Mouse (Mus musculus): ENCODE data around the gene Pcbp1. TPM values are rescaled to one million over a fixed set of nuclear protein-coding genes. Genes with fewer than 3 reads are reported as not detected.
"Not testable (repeated sequence)": the region's sequence is repeated elsewhere in the genome, so short reads cannot be mapped to it uniquely, and the experiment has no call there.

Gene Pcbp1
- 312 and 348 TPM in 2 replicates for polyA plus RNA-seq (2014; fragmentation: Nextera tagmentation; extraction: Ambion mirVana)

DNA sequence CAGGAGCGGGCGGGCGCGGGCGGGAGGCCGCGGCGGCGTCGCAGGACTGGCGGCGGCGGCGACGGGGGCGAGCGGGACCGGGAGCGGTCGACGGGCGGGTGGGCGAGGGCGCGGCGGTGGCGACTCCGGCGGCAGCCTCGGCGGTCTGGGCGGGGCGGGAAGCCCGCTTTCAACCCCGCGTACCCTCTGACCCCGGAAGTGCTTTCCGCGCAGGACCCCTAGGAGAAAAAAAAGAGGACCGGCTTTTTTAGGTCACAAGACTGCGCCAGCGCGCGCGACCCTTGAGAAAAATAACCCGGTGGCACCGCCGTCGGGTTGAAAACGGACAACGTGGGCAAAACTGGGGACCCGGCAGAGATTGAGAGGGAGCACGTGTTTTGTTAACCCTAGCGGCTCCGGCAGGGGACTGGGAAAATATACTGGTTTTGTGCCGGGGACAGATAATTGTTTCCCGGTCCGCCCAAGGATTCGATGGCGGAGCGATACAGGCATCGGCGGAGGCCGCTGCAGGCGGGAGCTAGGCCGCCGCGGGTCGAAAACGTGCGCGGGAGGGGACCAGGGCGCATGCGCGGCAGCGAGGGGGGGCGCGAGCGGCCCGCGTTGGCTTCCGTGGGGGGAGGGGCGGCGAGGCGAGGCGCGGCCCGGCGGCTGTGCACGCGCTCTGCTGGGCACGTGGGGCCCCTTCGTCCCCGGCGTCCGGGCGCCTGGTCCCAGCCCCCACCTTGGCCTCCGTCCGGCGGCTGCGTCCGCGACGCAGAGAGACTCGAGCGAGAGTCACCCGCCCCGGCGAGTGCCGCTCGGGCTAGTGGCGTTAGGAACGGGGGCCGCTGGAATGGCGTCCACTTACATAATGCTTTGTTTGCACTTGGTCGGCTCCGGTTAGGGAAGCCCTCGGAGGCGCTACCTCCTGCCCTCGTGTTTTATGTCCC, at the start of gene Pcbp1:
Pcbp1 (minus strand) TSS at position 290 of the 929 bp plus-strand sequence.
- WGBS (ENCODE audit: insufficient replicate concordance): 0% methylated on average over 96 of the region's 120 CpGs

DNA sequence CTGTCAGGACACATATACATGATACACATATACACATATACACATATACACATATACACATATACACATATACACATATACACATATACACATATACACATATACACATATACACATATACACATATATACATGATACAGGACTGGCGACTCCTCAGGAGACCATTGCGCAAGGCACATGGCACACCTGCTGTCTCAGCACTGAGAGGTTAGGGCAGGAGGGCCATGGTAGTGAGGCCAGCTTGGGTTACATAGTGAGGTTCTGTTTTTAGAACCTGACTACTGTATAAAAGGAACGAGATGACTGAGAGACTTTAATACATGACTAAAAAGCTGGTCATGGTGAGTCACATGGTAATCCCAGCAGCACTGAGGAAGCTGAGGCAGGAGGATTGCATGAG, 48.4 kb upstream of the Pcbp1 start:
- no peak for ATAC-seq (replicated peaks; ENCODE audit: insufficient number of reproducible peaks, low FRiP score, low TSS enrichment)
- Histone ChIP-seq H3K4me2 (no peak overlapping the region), H3K9me3 (replicated peaks; ENCODE audit: control insufficient read depth, low read length) (no peaks in the 10 kb centered on the region), H3K36me3 (ENCODE audit: control insufficient read depth, insufficient read depth, low read length) (no peaks in the 10 kb centered on the region), H3K27ac (ENCODE audit: low read depth, low read length) (no peak overlapping the region), H3K4me1 (ENCODE audit: control insufficient read depth, insufficient read depth, low read length) (peaks cover 12% of the 10 kb centered on the region; the same call in 1 of the 2 replicates), H3K9ac (ENCODE audit: low read depth, low read length) (no peak overlapping the region), H3K4me3 (ENCODE audit: low read depth, low read length) (no peak overlapping the region), H3K27me3 (ENCODE audit: control insufficient read depth, insufficient read depth, low read length) (no peaks in the 10 kb centered on the region)
- 88% methylated on average over 3 of the region's 3 CpGs for WGBS (ENCODE audit: insufficient replicate concordance)

More for the DNA sequence above, at the start of gene Pcbp1:
- Histone ChIP-seq H3K9me3 (replicated peaks; ENCODE audit: control insufficient read depth, low read length) (no peaks in the 10 kb centered on the region), H3K27ac (ENCODE audit: low read depth, low read length) (peak within 1 kb of the TSS; percentile 100), H3K36me3 (ENCODE audit: control insufficient read depth, insufficient read depth, low read length) (peaks cover 2% of the 10 kb centered on the region; the same call in 1 of the 2 replicates), H3K27me3 (ENCODE audit: control insufficient read depth, insufficient read depth, low read length) (no peaks in the 10 kb centered on the region), H3K4me1 (ENCODE audit: control insufficient read depth, insufficient read depth, low read length) (peaks cover 17% of the 10 kb centered on the region), H3K4me3 (ENCODE audit: low read depth, low read length) (peak within 1 kb of the TSS; percentile 99), H3K9ac (ENCODE audit: low read depth, low read length) (peak within 1 kb of the TSS; percentile 100), H3K4me2 (peak within 1 kb of the TSS; percentile 87)
- peak; percentile 81 for ATAC-seq (replicated peaks; ENCODE audit: insufficient number of reproducible peaks, low FRiP score, low TSS enrichment)

DNA sequence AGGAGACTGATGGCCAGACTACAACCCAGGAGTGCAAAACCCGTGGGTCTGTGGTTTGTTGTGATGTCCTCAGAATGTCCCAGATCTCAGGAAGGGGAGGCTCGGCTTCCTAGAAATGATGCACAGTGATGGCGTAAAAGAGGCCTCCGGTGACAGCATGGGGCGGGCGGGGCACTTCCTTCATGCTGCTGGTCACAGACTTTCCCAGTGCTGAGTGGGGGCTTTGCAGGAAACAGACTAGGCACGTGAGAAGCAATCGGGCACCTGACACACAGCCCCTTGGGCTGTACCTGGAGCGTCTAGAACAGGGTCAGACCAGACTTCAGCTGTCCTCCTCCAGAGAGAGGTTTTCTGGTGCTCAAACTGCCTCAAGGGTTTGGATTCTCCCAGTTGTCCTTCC, 44.7 kb upstream of the Pcbp1 start:
- H3K4me2 ChIP-seq: no peak overlapping the region
- WGBS (ENCODE audit: insufficient replicate concordance): 43% methylated on average over 9 of the region's 9 CpGs
- 0 out of 2 replicates have a peak overlapping the region, but pooled peaks have one; percentile 54 for H3K27ac ChIP-seq (ENCODE audit: low read depth, low read length)
- H3K27me3 ChIP-seq (ENCODE audit: control insufficient read depth, insufficient read depth, low read length): no peaks in the 10 kb centered on the region
- no peaks in the 10 kb centered on the region for H3K9me3 ChIP-seq (replicated peaks; ENCODE audit: control insufficient read depth, low read length)
- ATAC-seq (replicated peaks; ENCODE audit: insufficient number of reproducible peaks, low FRiP score, low TSS enrichment): no peak; the same call in 1 of the 2 replicates
- H3K36me3 ChIP-seq (ENCODE audit: control insufficient read depth, insufficient read depth, low read length): no peaks in the 10 kb centered on the region
- peaks cover 17% of the 10 kb centered on the region; the same call in 1 of the 2 replicates for H3K4me1 ChIP-seq (ENCODE audit: control insufficient read depth, insufficient read depth, low read length)
- H3K9ac ChIP-seq (ENCODE audit: low read depth, low read length): no peak overlapping the region
- H3K4me3 ChIP-seq (ENCODE audit: low read depth, low read length): no peak overlapping the region

DNA sequence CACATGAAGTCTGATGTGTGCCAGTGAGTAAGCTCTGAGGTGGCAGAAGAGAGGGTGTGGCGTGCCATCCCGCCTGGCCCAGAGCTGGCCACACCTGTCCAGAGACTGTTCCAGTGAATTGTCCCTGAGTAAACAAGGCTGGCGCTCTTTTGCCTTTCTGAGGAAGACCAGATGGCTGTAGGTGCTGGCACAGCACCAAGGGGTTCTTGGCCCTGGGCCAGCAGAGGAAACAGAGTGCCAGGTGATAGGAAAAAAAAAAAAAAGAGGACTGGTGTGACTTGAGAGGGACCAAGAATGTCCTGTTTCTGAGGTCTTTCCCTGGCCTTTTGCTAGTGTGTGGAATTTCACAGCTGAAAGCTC, 43.3 kb upstream of the Pcbp1 start:
- H3K27me3 ChIP-seq (ENCODE audit: control insufficient read depth, insufficient read depth, low read length): no peaks in the 10 kb centered on the region
- H3K9me3 ChIP-seq (replicated peaks; ENCODE audit: control insufficient read depth, low read length): no peaks in the 10 kb centered on the region
- no peak overlapping the region for H3K27ac ChIP-seq (ENCODE audit: low read depth, low read length)
- no peak overlapping the region for H3K9ac ChIP-seq (ENCODE audit: low read depth, low read length)
- WGBS (ENCODE audit: insufficient replicate concordance): 50% methylated on average over 3 of the region's 3 CpGs
- peak; percentile 52 for ATAC-seq (replicated peaks; ENCODE audit: insufficient number of reproducible peaks, low FRiP score, low TSS enrichment)
- H3K4me1 ChIP-seq (ENCODE audit: control insufficient read depth, insufficient read depth, low read length): peaks cover 17% of the 10 kb centered on the region; the same call in 1 of the 2 replicates
- H3K4me2 ChIP-seq: no peak overlapping the region
- peaks cover 4% of the 10 kb centered on the region; the same call in 1 of the 2 replicates for H3K36me3 ChIP-seq (ENCODE audit: control insufficient read depth, insufficient read depth, low read length)
- H3K4me3 ChIP-seq (ENCODE audit: low read depth, low read length): no peak overlapping the region

DNA sequence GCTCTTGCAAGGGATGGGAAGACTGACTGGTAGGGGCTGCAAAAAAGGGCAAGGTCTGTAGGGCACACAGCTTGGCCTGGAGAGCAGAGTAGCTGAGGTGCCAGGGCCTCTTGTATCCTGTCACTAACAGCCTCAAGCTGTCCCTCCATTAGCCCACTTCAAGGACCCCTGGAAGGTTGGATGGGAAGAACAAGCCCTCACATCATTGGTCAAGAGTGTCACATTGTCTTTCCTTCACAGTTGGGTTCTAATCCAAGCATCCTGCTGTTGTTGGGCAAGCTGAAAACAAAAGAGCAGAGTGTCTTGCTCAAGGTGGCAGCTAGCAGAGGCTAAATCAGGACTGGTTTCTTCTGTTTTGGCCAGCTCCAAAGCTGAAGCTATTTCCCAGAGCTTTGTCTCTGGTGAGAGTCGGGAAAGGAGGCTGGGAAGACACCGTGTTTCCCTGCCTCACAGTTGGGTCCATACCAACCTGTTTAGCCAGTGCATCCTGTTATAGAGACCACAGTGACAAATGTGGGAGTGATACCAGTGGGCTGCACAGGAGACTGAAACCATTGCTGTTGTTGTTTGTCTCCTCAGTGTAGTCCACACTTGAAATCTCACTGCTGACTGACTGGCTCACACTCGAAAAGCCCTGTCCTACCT, 42.8 kb upstream of the Pcbp1 start:
- Histone ChIP-seq H3K4me2 (no peak overlapping the region), H3K4me3 (ENCODE audit: low read depth, low read length) (no peak overlapping the region), H3K9ac (ENCODE audit: low read depth, low read length) (no peak overlapping the region), H3K27me3 (ENCODE audit: control insufficient read depth, insufficient read depth, low read length) (no peaks in the 10 kb centered on the region), H3K9me3 (replicated peaks; ENCODE audit: control insufficient read depth, low read length) (no peaks in the 10 kb centered on the region), H3K4me1 (ENCODE audit: control insufficient read depth, insufficient read depth, low read length) (peaks cover 17% of the 10 kb centered on the region; the same call in 1 of the 2 replicates), H3K36me3 (ENCODE audit: control insufficient read depth, insufficient read depth, low read length) (peaks cover 4% of the 10 kb centered on the region; the same call in 1 of the 2 replicates), H3K27ac (ENCODE audit: low read depth, low read length) (no peak overlapping the region)
- no peak for ATAC-seq (replicated peaks; ENCODE audit: insufficient number of reproducible peaks, low FRiP score, low TSS enrichment)
- WGBS (ENCODE audit: insufficient replicate concordance): 47% methylated on average over 3 of the region's 3 CpGs

DNA sequence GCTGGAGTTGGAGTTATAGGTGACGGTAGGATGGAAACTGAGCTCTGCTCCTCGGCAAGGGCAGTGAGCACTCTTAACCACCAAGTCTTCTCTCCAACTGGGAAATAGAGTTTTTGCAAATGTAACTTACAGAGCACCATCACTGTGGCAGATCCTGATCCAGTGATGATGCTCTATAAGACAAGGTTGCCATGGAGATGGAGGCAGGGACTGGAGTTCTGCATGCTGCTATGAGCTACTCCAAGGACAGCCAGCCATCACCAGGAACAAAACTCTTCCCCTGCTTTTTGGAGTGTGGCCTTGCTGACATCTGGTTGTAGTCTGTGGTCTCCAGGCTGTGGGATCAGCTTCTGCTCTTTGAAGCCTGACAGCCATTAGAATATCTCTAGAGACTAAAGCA, 39.7 kb upstream of the Pcbp1 start:
- H3K9me3 ChIP-seq (replicated peaks; ENCODE audit: control insufficient read depth, low read length): no peaks in the 10 kb centered on the region
- peaks cover 4% of the 10 kb centered on the region; the same call in 1 of the 2 replicates for H3K36me3 ChIP-seq (ENCODE audit: control insufficient read depth, insufficient read depth, low read length)
- no peak overlapping the region for H3K4me2 ChIP-seq
- H3K9ac ChIP-seq (ENCODE audit: low read depth, low read length): no peak overlapping the region
- peaks cover 7% of the 10 kb centered on the region; the same call in 1 of the 2 replicates for H3K4me1 ChIP-seq (ENCODE audit: control insufficient read depth, insufficient read depth, low read length)
- 83% methylated on average over 2 of the region's 2 CpGs for WGBS (ENCODE audit: insufficient replicate concordance)
- H3K4me3 ChIP-seq (ENCODE audit: low read depth, low read length): no peak overlapping the region
- no peak for ATAC-seq (replicated peaks; ENCODE audit: insufficient number of reproducible peaks, low FRiP score, low TSS enrichment)
- H3K27ac ChIP-seq (ENCODE audit: low read depth, low read length): no peak overlapping the region
- H3K27me3 ChIP-seq (ENCODE audit: control insufficient read depth, insufficient read depth, low read length): no peaks in the 10 kb centered on the region

DNA sequence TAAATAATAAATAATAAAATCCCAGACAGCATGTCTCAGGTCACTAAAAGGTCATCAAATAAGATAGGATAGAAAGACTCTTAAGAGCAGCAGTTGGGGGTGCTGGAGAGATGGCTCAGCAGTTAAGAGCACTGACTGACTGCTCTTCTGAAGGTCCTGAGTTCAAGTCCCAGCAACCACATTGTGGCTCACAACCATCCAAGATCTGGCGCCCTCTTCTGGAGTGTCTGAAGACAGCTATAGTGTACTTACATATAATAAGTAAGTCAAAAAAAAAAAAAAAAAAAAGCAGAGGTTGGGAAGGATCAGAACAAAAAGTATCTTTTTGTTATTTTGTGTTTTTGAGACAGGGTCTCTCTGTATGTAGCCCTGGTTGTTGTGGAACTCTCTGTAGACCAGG, 31.1 kb upstream of the Pcbp1 start:
- H3K9me3 ChIP-seq (replicated peaks; ENCODE audit: control insufficient read depth, low read length); H3K27ac ChIP-seq (ENCODE audit: low read depth, low read length); H3K4me2 ChIP-seq; H3K27me3 ChIP-seq (ENCODE audit: control insufficient read depth, insufficient read depth, low read length); H3K4me3 ChIP-seq (ENCODE audit: low read depth, low read length); H3K36me3 ChIP-seq (ENCODE audit: control insufficient read depth, insufficient read depth, low read length); ATAC-seq (replicated peaks; ENCODE audit: insufficient number of reproducible peaks, low FRiP score, low TSS enrichment); H3K4me1 ChIP-seq (ENCODE audit: control insufficient read depth, insufficient read depth, low read length); H3K9ac ChIP-seq (ENCODE audit: low read depth, low read length): not testable (repeated sequence)
- WGBS (ENCODE audit: insufficient replicate concordance): 71% methylated on average over 1 of the region's 1 CpGs

DNA sequence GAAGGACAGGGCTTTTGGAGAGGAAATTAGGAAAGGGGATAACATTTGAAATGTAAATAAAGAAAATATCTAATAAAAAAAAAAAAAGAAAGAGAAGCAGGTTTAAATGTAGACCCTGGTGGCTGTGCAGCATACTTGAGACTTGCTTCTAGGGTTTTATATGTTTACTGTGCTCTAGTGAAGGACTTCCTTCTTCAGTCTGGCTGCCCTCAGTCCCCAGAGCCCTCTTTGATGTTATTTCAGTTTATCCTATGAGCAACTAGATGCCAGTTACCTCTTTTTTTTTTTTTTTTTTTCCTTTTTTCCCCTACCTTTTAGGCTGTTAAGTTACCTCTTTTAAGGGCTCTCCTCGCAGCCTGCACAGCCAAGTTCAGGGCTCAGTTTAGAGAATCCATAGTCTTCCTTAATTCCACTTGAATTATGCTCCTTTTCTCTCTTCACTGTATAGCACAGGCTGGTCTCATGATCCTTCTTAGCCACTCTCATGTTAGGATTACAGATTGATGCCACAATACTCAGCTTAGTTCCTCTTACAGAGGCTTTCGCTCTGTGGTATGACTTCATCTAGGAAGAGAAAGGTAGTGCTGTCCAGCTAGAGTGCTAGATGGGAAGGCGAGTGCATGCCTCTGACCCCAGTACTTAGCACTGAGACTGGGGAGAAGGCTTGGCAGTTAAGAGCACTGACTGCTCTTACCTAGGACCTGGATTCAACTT, 30.4 kb upstream of the Pcbp1 start:
- ATAC-seq (replicated peaks; ENCODE audit: insufficient number of reproducible peaks, low FRiP score, low TSS enrichment): no peak
- no peak overlapping the region for H3K27ac ChIP-seq (ENCODE audit: low read depth, low read length)
- H3K9me3 ChIP-seq (replicated peaks; ENCODE audit: control insufficient read depth, low read length): no peaks in the 10 kb centered on the region
- 91% methylated on average over 3 of the region's 3 CpGs for WGBS (ENCODE audit: insufficient replicate concordance)
- no peaks in the 10 kb centered on the region for H3K4me1 ChIP-seq (ENCODE audit: control insufficient read depth, insufficient read depth, low read length)
- H3K4me3 ChIP-seq (ENCODE audit: low read depth, low read length): no peak overlapping the region
- peaks cover 2% of the 10 kb centered on the region; the same call in 1 of the 2 replicates for H3K36me3 ChIP-seq (ENCODE audit: control insufficient read depth, insufficient read depth, low read length)
- no peak overlapping the region for H3K4me2 ChIP-seq
- no peak overlapping the region for H3K9ac ChIP-seq (ENCODE audit: low read depth, low read length)
- H3K27me3 ChIP-seq (ENCODE audit: control insufficient read depth, insufficient read depth, low read length): no peaks in the 10 kb centered on the region
